Mouse (Mus musculus) embryo, embryonic 11.5 days (tissue): Measurements from ENCODE around the gene Fastkd1.
"Not testable (repeated sequence)": the region's sequence is repeated elsewhere in the genome, so short reads cannot be mapped to it uniquely, and the experiment has no call there.

Experiments used
- DNase-seq: peaks from one replicate; pipeline ENCODE4 v3.0.0-alpha.2; 2012; ENCODE audit warnings: low read depth, low spot score

Gene Fastkd1

GRCm38 (mm10) chr2:69669853-69670252 lies 43.5 kb downstream of the Fastkd1 start, which contains the start of gene Klhl41:
Gene Klhl41 (plus strand): TSS chr2:69670120.
- no peak for DNase-seq

- no peak for DNase-seq
These were observed 44.9 kb downstream of the Fastkd1 start for GRCm38 (mm10) chr2:69668414-69668813.

- no peak for DNase-seq
These were observed 45.7 kb downstream of the Fastkd1 start for GRCm38 (mm10) chr2:69667656-69668055.

GRCm38 (mm10) chr2:69663827-69664476 lies 49.4 kb downstream of the Fastkd1 start:
- no peak for DNase-seq

GRCm38 (mm10) chr2:69659326-69659725 lies 54.0 kb downstream of the Fastkd1 start:
- no peak for DNase-seq

GRCm38 (mm10) chr2:69649716-69650115 lies 63.6 kb downstream of the Fastkd1 start:
- no peak for DNase-seq

- DNase-seq, result peak; percentile 72
These were observed 66.4 kb downstream of the Fastkd1 start, which contains the start of gene Bbs5 for GRCm38 (mm10) chr2:69646726-69647490. Gene Bbs5 (plus strand): TSS chr2:69647171.

GRCm38 (mm10) chr2:69644968-69645617 lies 68.2 kb downstream of the Fastkd1 start:
- DNase-seq, result no peak

- DNase-seq, result no peak
These were observed 73.2 kb downstream of the Fastkd1 start for GRCm38 (mm10) chr2:69640100-69640499.

GRCm38 (mm10) chr2:69637989-69638388 lies 75.3 kb downstream of the Fastkd1 start:
- not testable (repeated sequence) for DNase-seq
